Comparison of ENCODE assay signal across 10 mouse cellular contexts in genomic region chr2:157409793-157410533, GRCm38 (mm10). TPM values are rescaled to one million over a fixed set of nuclear protein-coding genes. Genes with fewer than 3 reads are reported as not detected.
DNase-seq lines count a peak whose midpoint lies in the region; ATAC-seq and TF ChIP-seq lines count a peak whose summit lies in the region.
"Had no signal": no experiment of that assay in that cellular context is flagged by ENCODE, and none has a peak within 500 bp of the region (broad histone marks: within the 10 kb centered on the region; RNA-seq: fewer than 3 reads in every experiment).

No protein-coding gene starts in this region.

- TF ChIP-seq POLR2A in brain, embryonic 14.5 days (IDR thresholded peaks at IDR 0.05; ENCODE audit: borderline replicate concordance, extremely low read depth, insufficient read depth, insufficient read length, poor library complexity, severe bottlenecking) = no peak

- H3K4me2 ChIP-seq in midbrain, postnatal 0 days (ENCODE audit: low read depth, low read length, poor library complexity, severe bottlenecking) = no peak overlapping the region

- WGBS in heart, embryonic 10.5 days = 64% methylated on average over 12 of the region's 12 CpGs
- WGBS in midbrain, embryonic 10.5 days = 75% methylated on average over 12 of the region's 12 CpGs
- 66% methylated on average over 12 of the region's 12 CpGs for WGBS in midbrain, postnatal 0 days

- 0 out of 2 replicates have a peak overlapping the region, but pooled peaks have one; percentile 42 for H3K27ac ChIP-seq in heart, embryonic 10.5 days
- H3K27ac ChIP-seq in midbrain, embryonic 10.5 days (replicated peaks) = 0 out of 2 replicates have a peak overlapping the region, but pooled peaks have one; percentile 29
- H3K27ac ChIP-seq in midbrain, postnatal 0 days (ENCODE audit: low read depth, low read length) = no peak overlapping the region

- no peak overlapping the region for H3K9ac ChIP-seq in midbrain, postnatal 0 days (replicated peaks; ENCODE audit: low read length, poor library complexity, severe bottlenecking)
- H3K9ac ChIP-seq: liver, postnatal 0 days had no signal

- no peaks in the 10 kb centered on the region for H3K9me3 ChIP-seq in heart, embryonic 10.5 days
- no peaks in the 10 kb centered on the region for H3K9me3 ChIP-seq in midbrain, embryonic 10.5 days (replicated peaks)
- no peaks in the 10 kb centered on the region for H3K9me3 ChIP-seq in midbrain, postnatal 0 days (ENCODE audit: low read length)

- peaks cover 11% of the 10 kb centered on the region; the same call in 1 of the 2 replicates for H3K4me1 ChIP-seq in heart, embryonic 10.5 days
- H3K4me1 ChIP-seq in midbrain, embryonic 10.5 days = 0 out of 2 replicates have a peak, but pooled peaks cover 8% of the 10 kb centered on the region
- H3K4me1 ChIP-seq in midbrain, postnatal 0 days (ENCODE audit: insufficient read depth, low read length) = no peaks in the 10 kb centered on the region

- no peaks in the 10 kb centered on the region for H3K27me3 ChIP-seq in heart, embryonic 10.5 days (ENCODE audit: insufficient read depth, poor library complexity, severe bottlenecking)
- H3K27me3 ChIP-seq in midbrain, embryonic 10.5 days (ENCODE audit: low read depth, poor library complexity, severe bottlenecking) = no peaks in the 10 kb centered on the region
- H3K27me3 ChIP-seq in midbrain, postnatal 0 days (ENCODE audit: insufficient read depth, low read length) = no peaks in the 10 kb centered on the region

- ATAC-seq in midbrain, postnatal 0 days (ENCODE audit: low FRiP score) = no peak; the same call in 1 of the 2 replicates
- ATAC-seq: liver, postnatal 0 days had no signal

- H3K4me3 ChIP-seq in heart, embryonic 10.5 days = no peak overlapping the region
- H3K4me3 ChIP-seq in midbrain, embryonic 10.5 days = no peak overlapping the region
- no peak overlapping the region for H3K4me3 ChIP-seq in midbrain, postnatal 0 days (ENCODE audit: low read depth, low read length)

- no peak for TF ChIP-seq CTCF in midbrain, postnatal 0 days (IDR thresholded peaks at IDR 0.05)
- no peak for TF ChIP-seq CTCF in brain, embryonic 14.5 days (IDR thresholded peaks at IDR 0.05; ENCODE audit: borderline replicate concordance, extremely low read depth, insufficient read depth, insufficient read length)

- intact Hi-C loops in left cerebral cortex, postnatal 14 days (cut with DNase I) = no loop called here

- no peaks in the 10 kb centered on the region for H3K36me3 ChIP-seq in heart, embryonic 10.5 days
- no peaks in the 10 kb centered on the region for H3K36me3 ChIP-seq in midbrain, embryonic 10.5 days
- H3K36me3 ChIP-seq in midbrain, postnatal 0 days (ENCODE audit: insufficient read depth, low read length) = no peaks in the 10 kb centered on the region

- DNase-seq in heart, embryonic 10.5 days (ENCODE audit: low spot score) = no peak
- no peak for DNase-seq in heart, postnatal 4 days
- DNase-seq in midbrain, embryonic 10.5 days (ENCODE audit: low spot score) = no peak
- DNase-seq in midbrain, postnatal 0 days (ENCODE audit: low spot score) = no peak
- DNase-seq in brain, embryonic 14.5 days (ENCODE audit: low read depth) = peak; percentile 46
- peak; percentile 55 to 69 for DNase-seq in left cerebral cortex, postnatal 14 days (ENCODE audit: low spot score in 2 of 2)
- DNase-seq in adipocyte (ENCODE audit: low spot score) = no peak
- no peak for DNase-seq in kidney, adult 11 months
- DNase-seq: liver, postnatal 0 days; thymus, postnatal 14 days had no signal

RNA-seq across cellular contexts. Expression of gene Src, which starts 8.3 kb away (rescaled TPM):
- polyA plus RNA-seq in heart, embryonic 10.5 days (2016; fragmentation: Nextera tagmentation; extraction: Ambion mirVana) = 9.3 and 12.7 TPM in 2 replicates
- 10 to 100 TPM; 11.8 to 13.7 TPM for total RNA-seq in heart, postnatal 4 days (2021)
- 16.1 and 19.3 TPM in 2 replicates for polyA plus RNA-seq in midbrain, embryonic 10.5 days (2016; fragmentation: Nextera tagmentation; extraction: Ambion mirVana)
- 129 and 137 TPM in 2 replicates for total RNA-seq in midbrain, postnatal 0 days (2014; rRNA removed)
- polyA plus RNA-seq in midbrain, postnatal 0 days (2015; fragmentation: Nextera tagmentation; extraction: Ambion mirVana) = 26.1 and 26.6 TPM in 2 replicates
- polyA plus RNA-seq in brain, embryonic 14.5 days (2012; rRNA removed) = 87.7 and 98.1 TPM in 2 replicates
- total RNA-seq in left cerebral cortex, postnatal 14 days (2021) = 100 to 1,000 TPM; 100 to 104 TPM

RNA-seq across cellular contexts. Expression of gene Manbal, which starts 42.6 kb away (rescaled TPM):
- 63.2 and 68.2 TPM in 2 replicates for polyA plus RNA-seq in heart, embryonic 10.5 days (2016; fragmentation: Nextera tagmentation; extraction: Ambion mirVana)
- 10 to 100 TPM; 35.8 to 35.9 TPM for total RNA-seq in heart, postnatal 4 days (2021)
- 68.8 and 75.6 TPM in 2 replicates for polyA plus RNA-seq in midbrain, embryonic 10.5 days (2016; fragmentation: Nextera tagmentation; extraction: Ambion mirVana)
- total RNA-seq in midbrain, postnatal 0 days (2014; rRNA removed) = 70.8 and 70.9 TPM in 2 replicates
- polyA plus RNA-seq in midbrain, postnatal 0 days (2015; fragmentation: Nextera tagmentation; extraction: Ambion mirVana) = 129 and 132 TPM in 2 replicates
- 80.2 and 93.0 TPM in 2 replicates for polyA plus RNA-seq in brain, embryonic 14.5 days (2012; rRNA removed)
- total RNA-seq in left cerebral cortex, postnatal 14 days (2021) = 10 to 100 TPM; 74.4 to 80.6 TPM

Comparison
In these comparisons a context has a peak if more than half of its experiments do, and no peak if none do; other contexts are left out.
1. DNase-seq: peak in brain, embryonic 14.5 days (single experiment) and left cerebral cortex, postnatal 14 days (2 of 2); none in heart, embryonic 10.5 days (single experiment), heart, postnatal 4 days (single experiment), midbrain, embryonic 10.5 days (single experiment), midbrain, postnatal 0 days (single experiment), adipocyte (single experiment) and kidney, adult 11 months (single experiment).